Mouse (Mus musculus) lung, embryonic 14.5 days (tissue): ENCODE results near the gene Shd. TPM values are rescaled to one million over a fixed set of nuclear protein-coding genes. Genes with fewer than 3 reads are reported as not detected.

Experiments used
- ATAC-seq: fragments of 200-750 bp; cut with Nextera tagmentation; 2 replicates; pipeline ENCODE4 v1.8.0; 2017; ENCODE audit warnings: mild to moderate bottlenecking, moderate TSS enrichment, moderate library complexity; ENCODE audit not compliant: insufficient read depth
- DNase-seq: peaks from one replicate; pipeline ENCODE4 v3.0.0-alpha.2; 2015
- H3K27ac ChIP-seq: fragments of 300-500 bp; sonication (generic); 2 replicates; pipeline ENCODE4 v1.5.1; 2014; ENCODE audit warnings: low read depth, mild to moderate bottlenecking, moderate library complexity
- H3K27me3 ChIP-seq: fragments of 300-500 bp; sonication (generic); 2 replicates; pipeline ENCODE4 v1.6.1; 2014; ENCODE audit warnings: low read length, control low read depth; ENCODE audit not compliant: insufficient read depth
- H3K36me3 ChIP-seq: fragments of 300-500 bp; sonication (generic); 2 replicates; pipeline ENCODE4 v1.6.1; 2014; ENCODE audit warnings: control low read depth; ENCODE audit not compliant: insufficient read depth
- H3K4me1 ChIP-seq: fragments of 300-500 bp; sonication (generic); 2 replicates; pipeline ENCODE4 v1.6.1; 2014; ENCODE audit warnings: antibody characterized with exemption, control low read depth; ENCODE audit not compliant: insufficient read depth
- H3K4me2 ChIP-seq: fragments of 300-500 bp; sonication (generic); 2 replicates; pipeline ENCODE4 v1.6.1; 2014; ENCODE audit warnings: mild to moderate bottlenecking
- H3K4me3 ChIP-seq: fragments of 300-500 bp; sonication (generic); 2 replicates; pipeline ENCODE4 v1.5.1; 2014; ENCODE audit warnings: low read depth, low read length
- H3K9ac ChIP-seq: fragments of 300-500 bp; sonication (generic); 2 replicates; pipeline ENCODE4 v1.6.1; 2014
- H3K9me3 ChIP-seq: fragments of 300-500 bp; sonication (generic); 2 replicates; pipeline ENCODE4 v1.6.1; 2016; ENCODE audit warnings: low read depth, low read length, control low read depth
- CTCF ChIP-seq: IDR thresholded peaks from 2 replicates; pipeline ENCODE4 v1.5.1; 2016; ENCODE audit warnings: antibody characterized with exemption, low read depth
- WGBS: fragments of 180-500 bp; shearing (Covaris S2); extraction: QIAGEN DNeasy Blood & Tissue Kit; methylation state at CpG from one replicate; pipeline ENCODE4 v1.1.7; 2014; 5-methylcytosine and 5-hydroxymethylcytosine counted together
- polyA plus RNA-seq: library from polyadenylated mRNA; unstranded; fragments of >200 nt; fragmentation: Nextera tagmentation; extraction: Ambion mirVana; gene quantifications from 2 replicates; pipeline ENCODE4 v1.2.1, GENCODE M21; 2014

Shd gene
- polyA plus RNA-seq, 1 experiment from 2014 or later, result 12.0 TPM

GRCm38 (mm10) chr17:55959946-55960740, 10.1 kb upstream of the Shd start:
- 71% methylated on average over 10 of the region's 10 CpGs for WGBS
- H3K27ac ChIP-seq, result peak overlapping the region; percentile 97
- no peak for ATAC-seq

DNA sequence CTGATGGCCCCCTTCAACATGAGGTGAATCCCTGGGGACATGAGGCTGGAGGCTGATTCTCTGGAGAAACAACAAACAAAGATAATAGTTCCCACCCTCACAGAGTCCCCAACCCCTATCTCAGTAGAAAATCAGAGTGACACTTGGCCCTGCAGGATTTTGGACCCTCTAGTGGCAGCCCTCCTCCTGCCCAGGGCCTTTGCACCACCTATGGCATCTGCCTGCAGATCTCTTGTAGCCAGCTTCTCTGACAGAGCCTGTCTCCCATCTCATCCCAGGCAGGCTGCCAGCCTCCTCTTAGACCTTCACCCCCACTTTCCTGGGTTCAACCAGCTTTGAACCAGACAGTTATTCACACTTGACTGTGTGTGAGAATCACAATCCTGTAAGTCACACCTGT, 9.5 kb upstream of the Shd start:
- Histone ChIP-seq H3K27ac (no peak overlapping the region), H3K4me3 (no peak overlapping the region), H3K4me1 (no peaks in the 10 kb centered on the region), H3K9me3 (no peaks in the 10 kb centered on the region), H3K36me3 (peaks cover 35% of the 10 kb centered on the region; the same call in 1 of the 2 replicates), H3K4me2 (no peak overlapping the region), H3K9ac (no peak overlapping the region), H3K27me3 (no peaks in the 10 kb centered on the region)
- no peak for TF ChIP-seq CTCF
- ATAC-seq (no peak), DNase-seq (no peak)

More at GRCm38 (mm10) chr17:55959946-55960740, 10.1 kb upstream of the Shd start:
- peaks cover 34% of the 10 kb centered on the region; the same call in 1 of the 2 replicates for H3K36me3 ChIP-seq
- no peak for TF ChIP-seq CTCF
- peak overlapping the region; percentile 85 for H3K4me2 ChIP-seq
- H3K4me1 ChIP-seq, result no peaks in the 10 kb centered on the region
- peak overlapping the region; percentile 37 for H3K9ac ChIP-seq
- H3K27me3 ChIP-seq, result no peaks in the 10 kb centered on the region
- peak overlapping the region; percentile 53 for H3K4me3 ChIP-seq
- no peak for DNase-seq
- no peaks in the 10 kb centered on the region for H3K9me3 ChIP-seq

DNA sequence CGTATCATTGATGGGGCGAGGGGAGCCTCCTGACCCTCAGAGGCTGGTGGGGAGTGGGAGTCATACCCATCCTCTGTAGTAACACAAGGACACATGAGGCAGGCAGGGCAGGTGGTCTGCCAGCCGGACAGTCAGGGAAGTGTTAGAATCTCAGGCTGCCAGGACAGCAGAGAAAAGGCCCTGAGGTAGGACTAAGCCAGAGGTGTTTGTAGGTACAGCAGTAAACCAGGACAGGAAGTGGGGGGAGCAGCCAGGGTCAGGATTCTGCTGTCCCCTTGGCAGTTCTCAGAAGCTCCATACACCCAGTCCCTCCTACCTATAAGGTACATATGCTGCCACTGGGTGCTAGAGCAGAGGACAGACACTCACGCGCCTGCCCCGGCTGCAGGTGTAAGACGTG, 8.6 kb upstream of the Shd start:
- WGBS, result 90% methylated on average over 7 of the region's 7 CpGs
- Histone ChIP-seq H3K4me1 (no peaks in the 10 kb centered on the region), H3K9ac (no peak overlapping the region), H3K27ac (no peak overlapping the region), H3K27me3 (no peaks in the 10 kb centered on the region), H3K4me3 (no peak overlapping the region), H3K4me2 (no peak overlapping the region), H3K36me3 (peaks cover 41% of the 10 kb centered on the region; the same call in 1 of the 2 replicates), H3K9me3 (no peaks in the 10 kb centered on the region)
- no peak for DNase-seq
- ATAC-seq, result no peak
- TF ChIP-seq CTCF, result no peak

DNA sequence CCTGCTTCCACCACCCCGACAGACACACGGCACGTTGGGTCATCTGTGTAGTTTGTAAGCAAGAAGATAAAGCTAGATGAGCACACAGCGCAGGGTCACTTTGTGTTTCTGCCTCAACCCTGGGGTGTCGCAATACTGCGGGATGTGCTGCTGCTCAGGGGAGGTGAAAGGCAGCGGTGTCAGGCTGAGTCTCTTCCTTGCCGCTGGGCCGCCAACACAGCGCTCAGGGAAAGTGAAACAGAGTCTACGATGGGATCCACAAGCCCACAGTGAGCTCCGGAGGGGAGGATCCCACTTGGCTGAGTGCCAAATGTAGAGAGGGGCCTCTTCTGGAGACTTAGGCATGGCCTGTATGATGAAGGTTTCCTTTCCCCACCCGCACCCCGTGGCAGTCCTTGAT, 7.1 kb upstream of the Shd start:
- peaks cover 52% of the 10 kb centered on the region; the same call in 1 of the 2 replicates for H3K36me3 ChIP-seq
- H3K27me3 ChIP-seq, result no peaks in the 10 kb centered on the region
- H3K4me1 ChIP-seq, result no peaks in the 10 kb centered on the region
- H3K27ac ChIP-seq, result no peak overlapping the region; the same call in 1 of the 2 replicates
- H3K9me3 ChIP-seq, result no peaks in the 10 kb centered on the region
- ATAC-seq, result no peak
- no peak overlapping the region; the same call in 1 of the 2 replicates for H3K9ac ChIP-seq
- H3K4me3 ChIP-seq, result no peak overlapping the region
- TF ChIP-seq CTCF, result no peak
- peak; percentile 56 for DNase-seq
- 55% methylated on average over 14 of the region's 14 CpGs for WGBS
- no peak overlapping the region for H3K4me2 ChIP-seq

- peaks cover 57% of the 10 kb centered on the region; the same call in 1 of the 2 replicates for H3K36me3 ChIP-seq
- no peak for TF ChIP-seq CTCF
- 92% methylated on average over 10 of the region's 10 CpGs for WGBS
These were observed 5.8 kb upstream of the Shd start for GRCm38 (mm10) chr17:55964496-55964895.

DNA sequence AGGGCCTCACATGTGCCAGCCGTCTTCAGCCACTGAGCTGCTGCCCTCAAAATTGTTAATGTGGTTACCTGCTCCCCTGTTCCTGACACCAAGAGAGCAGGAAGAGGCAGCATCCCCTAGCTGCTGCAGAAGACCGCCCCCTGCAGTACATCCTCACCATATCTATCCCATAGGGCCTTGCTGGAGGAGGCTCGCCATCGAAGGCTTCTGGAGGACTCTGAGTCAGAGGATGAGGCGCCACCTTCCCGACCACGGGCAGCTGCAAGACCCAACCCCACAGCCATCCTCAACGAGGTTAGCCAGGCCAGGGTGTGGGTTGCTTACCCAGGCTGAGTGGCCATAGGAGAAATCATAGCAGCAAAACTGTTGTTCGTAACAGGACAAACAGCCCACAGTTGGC, 5.3 kb upstream of the Shd start:
- TF ChIP-seq CTCF, result no peak
- Histone ChIP-seq H3K27ac (no peak overlapping the region), H3K4me2 (no peak overlapping the region), H3K4me3 (no peak overlapping the region), H3K9me3 (no peaks in the 10 kb centered on the region), H3K9ac (no peak overlapping the region), H3K36me3 (peaks cover 57% of the 10 kb centered on the region; the same call in 1 of the 2 replicates), H3K4me1 (no peaks in the 10 kb centered on the region), H3K27me3 (0 out of 2 replicates have a peak, but pooled peaks cover 2% of the 10 kb centered on the region)
- WGBS, result 80% methylated on average over 9 of the region's 9 CpGs
- no peak for DNase-seq
- ATAC-seq, result no peak

More at GRCm38 (mm10) chr17:55964496-55964895, 5.8 kb upstream of the Shd start:
- DNase-seq (no peak), ATAC-seq (no peak)
- Histone ChIP-seq H3K9ac (no peak overlapping the region), H3K4me3 (no peak overlapping the region), H3K27ac (no peak overlapping the region), H3K27me3 (no peaks in the 10 kb centered on the region), H3K4me2 (no peak overlapping the region), H3K9me3 (no peaks in the 10 kb centered on the region), H3K4me1 (no peaks in the 10 kb centered on the region)

DNA sequence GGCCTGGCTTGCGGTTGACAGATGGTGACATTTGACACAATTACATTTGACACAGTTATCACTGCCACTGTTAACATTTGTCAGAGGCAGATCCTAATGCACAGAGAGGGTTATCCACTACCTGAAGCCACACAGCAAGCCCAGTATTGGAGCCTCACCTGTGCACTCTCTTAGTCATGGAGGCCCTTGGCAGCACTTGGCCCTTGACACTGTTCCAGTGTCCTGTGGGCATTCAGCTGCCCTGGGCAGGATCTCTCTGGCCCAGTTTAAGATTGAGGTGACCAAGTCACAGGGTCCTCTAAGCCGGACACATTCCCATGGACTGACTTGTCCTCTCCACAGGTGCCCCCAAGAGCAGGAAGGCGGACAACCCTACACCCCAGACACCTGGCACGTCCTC, 3.1 kb upstream of the Shd start:
- H3K9me3 ChIP-seq, result no peaks in the 10 kb centered on the region
- no peak overlapping the region for H3K9ac ChIP-seq
- 91% methylated on average over 4 of the region's 4 CpGs for WGBS
- H3K27me3 ChIP-seq, result peaks cover 16% of the 10 kb centered on the region; the same call in 1 of the 2 replicates
- H3K4me3 ChIP-seq, result no peak overlapping the region
- H3K27ac ChIP-seq, result no peak overlapping the region
- H3K4me2 ChIP-seq, result no peak overlapping the region
- ATAC-seq (no peak), DNase-seq (no peak)
- H3K4me1 ChIP-seq, result 0 out of 2 replicates have a peak, but pooled peaks cover 3% of the 10 kb centered on the region
- H3K36me3 ChIP-seq, result peaks cover 49% of the 10 kb centered on the region; the same call in 1 of the 2 replicates
- TF ChIP-seq CTCF, result no peak
